ENCODE assay signal across 8 mouse cellular contexts in genomic region chr5:149524242-149524858, GRCm38 (mm10). TPM values are rescaled to one million over a fixed set of nuclear protein-coding genes. Genes with fewer than 3 reads are reported as not detected.
A peak's percentile ranks its signal among the peaks of the same experiment; 100 is the strongest.
DNase-seq lines count a peak whose midpoint lies in the region; ATAC-seq and TF ChIP-seq lines count a peak whose summit lies in the region.

No protein-coding gene starts in this region.

- 0 out of 2 replicates have a peak overlapping the region, but pooled peaks have one; percentile 1 for H3K4me3 ChIP-seq in embryonic facial prominence, embryonic 13.5 days
- no peak overlapping the region for H3K4me3 ChIP-seq in heart, adult 2 months
- no peak overlapping the region for H3K4me3 ChIP-seq in kidney, adult 2 months (ENCODE audit: insufficient read depth, low read depth, low read length)
- H3K4me3 ChIP-seq in limb, embryonic 11.5 days (ENCODE audit: low read depth, low read length), result no peak overlapping the region
- H3K4me3 ChIP-seq in midbrain, postnatal 0 days (ENCODE audit: low read depth, low read length), result no peak overlapping the region

- peak; percentile 98 for DNase-seq in 3T3-L1 (ENCODE audit: low read depth, low spot score)
- peak; percentile 73 to 82 for DNase-seq in adrenal gland, postnatal 36 days
- DNase-seq in heart, adult 2 months, result peak; percentile 76 to 83
- DNase-seq in kidney, adult 2 months, result peak; percentile 81
- peak; percentile 85 for DNase-seq in limb, embryonic 11.5 days (ENCODE audit: low spot score)
- DNase-seq in midbrain, postnatal 0 days (ENCODE audit: low spot score), result peak; percentile 96
- peak; percentile 41 to 73 for DNase-seq in spleen, postnatal 10 days (ENCODE audit: low spot score in 2 of 2)

- ATAC-seq in embryonic facial prominence, embryonic 13.5 days (ENCODE audit: insufficient number of reproducible peaks, insufficient read depth, low FRiP score, low TSS enrichment, low read depth), result 0 out of 2 replicates have a peak, but pooled peaks have one; percentile 35
- no peak for ATAC-seq in limb, embryonic 11.5 days (ENCODE audit: insufficient number of reproducible peaks, low FRiP score, low TSS enrichment, low read depth)
- ATAC-seq in midbrain, postnatal 0 days (ENCODE audit: low FRiP score), result peak; percentile 86

- TF ChIP-seq POLR2A in heart, adult 2 months (IDR thresholded peaks at IDR 0.05; ENCODE audit: insufficient read depth, low read depth, low read length), result no peak
- no peak for TF ChIP-seq POLR2A in kidney, adult 2 months (IDR thresholded peaks at IDR 0.05; ENCODE audit: low read depth, low read length)

- no peaks in the 10 kb centered on the region for H3K36me3 ChIP-seq in embryonic facial prominence, embryonic 13.5 days
- H3K36me3 ChIP-seq in heart, adult 2 months (ENCODE audit: control insufficient read depth, insufficient read depth, low read length), result no peaks in the 10 kb centered on the region
- no peaks in the 10 kb centered on the region for H3K36me3 ChIP-seq in kidney, adult 2 months (ENCODE audit: control insufficient read depth, insufficient read depth, low read length)
- no peaks in the 10 kb centered on the region for H3K36me3 ChIP-seq in limb, embryonic 11.5 days (ENCODE audit: control insufficient read depth, insufficient read depth, low read length)
- no peaks in the 10 kb centered on the region for H3K36me3 ChIP-seq in midbrain, postnatal 0 days (ENCODE audit: insufficient read depth, low read length)

- no peaks in the 10 kb centered on the region for H3K79me2 ChIP-seq in heart, adult 2 months (replicated peaks; ENCODE audit: control insufficient read depth, insufficient read depth, low read length)

- H3K27me3 ChIP-seq in embryonic facial prominence, embryonic 13.5 days, result no peaks in the 10 kb centered on the region
- H3K27me3 ChIP-seq in heart, adult 2 months (ENCODE audit: control insufficient read depth, insufficient read depth, low read length), result peaks cover 1% of the 10 kb centered on the region; the same call in 1 of the 2 replicates
- no peaks in the 10 kb centered on the region for H3K27me3 ChIP-seq in kidney, adult 2 months (replicated peaks; ENCODE audit: control insufficient read depth, insufficient read depth, low read length)
- H3K27me3 ChIP-seq in limb, embryonic 11.5 days (ENCODE audit: control insufficient read depth, insufficient read depth, low read length), result no peaks in the 10 kb centered on the region
- no peaks in the 10 kb centered on the region for H3K27me3 ChIP-seq in midbrain, postnatal 0 days (ENCODE audit: insufficient read depth, low read length)

- no peak; the same call in none of the 2 replicates for TF ChIP-seq CTCF in heart, adult 2 months (IDR thresholded peaks at IDR 0.05)
- TF ChIP-seq CTCF in kidney, adult 2 months (conservative IDR thresholded peaks at IDR 0.05; ENCODE audit: insufficient read depth, insufficient read length, low read depth, low read length), result peak; percentile 93
- TF ChIP-seq CTCF in midbrain, postnatal 0 days (IDR thresholded peaks at IDR 0.05), result peak; percentile 99

- intact Hi-C loops in heart, adult 2 months (cut with DNase I), result loop anchor here (1.0 to 10.0 kb wide), 4 partner anchors 42 to 710 kb away; no protein-coding TSS in a partner anchor

- WGBS in embryonic facial prominence, embryonic 13.5 days, result 17% methylated on average over 16 of the region's 16 CpGs
- 5% methylated on average over 16 of the region's 16 CpGs for WGBS in heart, adult 2 months
- WGBS in kidney, adult 2 months, result 14% methylated on average over 16 of the region's 16 CpGs
- WGBS in limb, embryonic 11.5 days, result 34% methylated on average over 16 of the region's 16 CpGs
- WGBS in midbrain, postnatal 0 days, result 3% methylated on average over 15 of the region's 16 CpGs

- no peaks in the 10 kb centered on the region for H3K9me3 ChIP-seq in embryonic facial prominence, embryonic 13.5 days
- H3K9me3 ChIP-seq in limb, embryonic 11.5 days (ENCODE audit: control insufficient read depth, low read length), result no peaks in the 10 kb centered on the region
- no peaks in the 10 kb centered on the region for H3K9me3 ChIP-seq in midbrain, postnatal 0 days (ENCODE audit: low read length)

- peak overlapping the region; percentile 53 for H3K27ac ChIP-seq in embryonic facial prominence, embryonic 13.5 days
- no peak overlapping the region for H3K27ac ChIP-seq in heart, adult 2 months
- no peak overlapping the region for H3K27ac ChIP-seq in kidney, adult 2 months (ENCODE audit: insufficient read depth, low read depth, low read length)
- H3K27ac ChIP-seq in limb, embryonic 11.5 days (replicated peaks; ENCODE audit: low read depth, low read length), result peak overlapping the region; percentile 36; the same call in 1 of the 2 replicates
- peak overlapping the region; percentile 91 for H3K27ac ChIP-seq in midbrain, postnatal 0 days (ENCODE audit: low read depth, low read length)

- TF ChIP-seq EP300 in heart, adult 2 months (IDR thresholded peaks at IDR 0.05; ENCODE audit: insufficient read depth, low read depth, low read length), result peak; percentile 95

- H3K9ac ChIP-seq in embryonic facial prominence, embryonic 13.5 days, result no peak overlapping the region
- no peak overlapping the region for H3K9ac ChIP-seq in heart, adult 2 months (ENCODE audit: low read depth, low read length)
- no peak overlapping the region for H3K9ac ChIP-seq in limb, embryonic 11.5 days (ENCODE audit: low read length)
- H3K9ac ChIP-seq in midbrain, postnatal 0 days (replicated peaks; ENCODE audit: low read length, poor library complexity, severe bottlenecking), result no peak overlapping the region

- peaks cover 32% of the 10 kb centered on the region for H3K4me1 ChIP-seq in embryonic facial prominence, embryonic 13.5 days
- H3K4me1 ChIP-seq in heart, adult 2 months (ENCODE audit: control insufficient read depth, insufficient read depth, low read length), result peaks cover 3% of the 10 kb centered on the region; the same call in 1 of the 2 replicates
- H3K4me1 ChIP-seq in kidney, adult 2 months (ENCODE audit: control insufficient read depth, insufficient read depth, low read length), result no peaks in the 10 kb centered on the region
- H3K4me1 ChIP-seq in limb, embryonic 11.5 days (ENCODE audit: control insufficient read depth, insufficient read depth, low read length), result peaks cover 9% of the 10 kb centered on the region
- H3K4me1 ChIP-seq in midbrain, postnatal 0 days (ENCODE audit: insufficient read depth, low read length), result peaks cover 19% of the 10 kb centered on the region; the same call in 1 of the 2 replicates

- H3K4me2 ChIP-seq in embryonic facial prominence, embryonic 13.5 days, result peak overlapping the region; percentile 40
- peak overlapping the region; percentile 10; the same call in 1 of the 2 replicates for H3K4me2 ChIP-seq in limb, embryonic 11.5 days (ENCODE audit: low read depth, severe bottlenecking)
- H3K4me2 ChIP-seq in midbrain, postnatal 0 days (ENCODE audit: low read depth, low read length, poor library complexity, severe bottlenecking), result peak overlapping the region; percentile 22; the same call in 1 of the 2 replicates

RNA-seq across cellular contexts. Expression of gene Wdr95, which starts 4.1 kb away (rescaled TPM):
- not detected for total RNA-seq in adrenal gland, postnatal 36 days (2021)
- polyA plus RNA-seq in embryonic facial prominence, embryonic 13.5 days (2015; fragmentation: Nextera tagmentation; extraction: Ambion mirVana), result 0.24 TPM in 1 of 2 replicates, not detected in the other
- not detected for total RNA-seq in heart, adult 2 months (2021)
- polyA plus RNA-seq in heart, adult 2 months (2012; rRNA removed), result 0.06 and 0.29 TPM in 2 replicates
- 0.03 TPM in 1 of 2 replicates, not detected in the other for polyA plus RNA-seq in kidney, adult 2 months (2012; rRNA removed)
- not detected in 2 replicates for polyA plus RNA-seq in limb, embryonic 11.5 days (2014; fragmentation: Nextera tagmentation; extraction: Ambion mirVana)
- total RNA-seq in midbrain, postnatal 0 days (2014; rRNA removed), result 0.33 TPM in 1 of 2 replicates, not detected in the other
- 0.28 and 0.41 TPM in 2 replicates for polyA plus RNA-seq in midbrain, postnatal 0 days (2015; fragmentation: Nextera tagmentation; extraction: Ambion mirVana)

Comparison
In these comparisons a context has a peak if more than half of its experiments do, and no peak if none do; other contexts are left out.
1. H3K27ac ChIP-seq: peak in embryonic facial prominence, embryonic 13.5 days (single experiment), limb, embryonic 11.5 days (single experiment) and midbrain, postnatal 0 days (single experiment); none in heart, adult 2 months (single experiment) and kidney, adult 2 months (single experiment).
2. Peak in every context shown above with its lines, with median percentiles within 50 percentile points of each other: DNase-seq and H3K4me2 ChIP-seq.